Mouse (Mus musculus) brown adipose tissue, adult 24 weeks (tissue): ENCODE measurements at regions not wholly inside any gene's neighbourhood (a gene's known extent, or its start where the extent isn't known, plus 50 kb on each side); places are given as distances from the start of the nearest gene placed in this dataset.
A peak's percentile ranks its signal among the peaks of the same experiment; 100 is the strongest.

Experiments
- H3K27ac ChIP-seq: fragments of 200-500 bp; replicated peaks from 2 replicates; pipeline ENCODE4 v1.5.1; 2012; ENCODE audit warnings: low read depth, mild to moderate bottlenecking, low read length
- H3K4me1 ChIP-seq: fragments of 200-500 bp; 2 replicates; pipeline ENCODE4 v1.6.1; 2012; ENCODE audit warnings: low read length, mixed read lengths; ENCODE audit not compliant: control insufficient read depth, insufficient read depth, insufficient read length
- H3K4me3 ChIP-seq: fragments of 200-500 bp; 2 replicates; pipeline ENCODE4 v1.5.1; 2012; ENCODE audit warnings: low read depth, mild to moderate bottlenecking, low read length, moderate library complexity; ENCODE audit not compliant: insufficient read depth

GRCm38 (mm10) chrX:98375437-98375836 is 226.9 kb downstream of the Ar start:
- Histone ChIP-seq H3K4me3 (no peak overlapping the region), H3K4me1 (no peaks in the 10 kb centered on the region), H3K27ac (no peak overlapping the region)

GRCm38 (mm10) chrX:98380247-98380905 is 231.8 kb downstream of the Ar start:
- H3K4me3 ChIP-seq, result no peak overlapping the region
- peak overlapping the region; percentile 63 for H3K27ac ChIP-seq
- H3K4me1 ChIP-seq, result no peaks in the 10 kb centered on the region

GRCm38 (mm10) chrX:98384017-98384416 is 235.4 kb downstream of the Ar start:
- Histone ChIP-seq H3K27ac (no peak overlapping the region), H3K4me3 (no peak overlapping the region), H3K4me1 (no peaks in the 10 kb centered on the region)

GRCm38 (mm10) chrX:98392376-98392775 is 243.8 kb downstream of the Ar start:
- no peak overlapping the region for H3K27ac ChIP-seq
- no peak overlapping the region for H3K4me3 ChIP-seq
- H3K4me1 ChIP-seq, result no peaks in the 10 kb centered on the region

- Histone ChIP-seq H3K4me3 (no peak overlapping the region), H3K27ac (no peak overlapping the region)
These were observed 260.5 kb downstream of the Ar start for GRCm38 (mm10) chrX:98409090-98409489.

GRCm38 (mm10) chrX:98419437-98419836 is 270.9 kb downstream of the Ar start:
- Histone ChIP-seq H3K27ac (no peak overlapping the region), H3K4me1 (no peaks in the 10 kb centered on the region), H3K4me3 (no peak overlapping the region)

More at GRCm38 (mm10) chrX:98409090-98409489, 260.5 kb downstream of the Ar start:
- H3K4me1 ChIP-seq, result no peaks in the 10 kb centered on the region

GRCm38 (mm10) chrX:98452026-98452425 is 303.5 kb downstream of the Ar start:
- Histone ChIP-seq H3K4me3 (no peak overlapping the region), H3K27ac (no peak overlapping the region), H3K4me1 (no peaks in the 10 kb centered on the region)

GRCm38 (mm10) chrX:98476473-98477254 is 328.1 kb downstream of the Ar start:
- Histone ChIP-seq H3K4me3 (no peak overlapping the region), H3K4me1 (no peaks in the 10 kb centered on the region), H3K27ac (no peak overlapping the region)
